Mouse (Mus musculus): ENCODE data around the gene Krt18. TPM values are rescaled to one million over a fixed set of nuclear protein-coding genes. Genes with fewer than 3 reads are reported as not detected.

Gene Krt18
- polyA plus RNA-seq, 1 experiment from 2014 or later = 252 TPM

- no peaks in the 10 kb centered on the region for H3K36me3 ChIP-seq (ENCODE audit: insufficient read depth, low read length)
- 10% methylated on average over 6 of the region's 6 CpGs for WGBS
- no peaks in the 10 kb centered on the region for H3K9me3 ChIP-seq (replicated peaks; ENCODE audit: low read length)
- H3K4me2 ChIP-seq (ENCODE audit: low read length) = peak overlapping the region; percentile 46
- ATAC-seq (replicated peaks; ENCODE audit: low FRiP score, low read depth) (peak; percentile 4), DNase-seq (ENCODE audit: low spot score) (no peak)
- H3K4me1 ChIP-seq (replicated peaks; ENCODE audit: insufficient read depth, low read length) = peaks cover 12% of the 10 kb centered on the region
- H3K9ac ChIP-seq (ENCODE audit: low read depth, low read length) = no peak overlapping the region
- no peak overlapping the region for H3K27ac ChIP-seq
- H3K27me3 ChIP-seq (ENCODE audit: insufficient read depth, low read length) = no peaks in the 10 kb centered on the region
- no peak for TF ChIP-seq CTCF (IDR thresholded peaks at IDR 0.05; ENCODE audit: low read depth)
- peak overlapping the region; percentile 81 for H3K4me3 ChIP-seq (replicated peaks; ENCODE audit: low read depth, low read length)
Observed at GRCm38 (mm10) chr15:102072963-102073558, 45.1 kb downstream of the Krt18 start.

GRCm38 (mm10) chr15:102073559-102074069 is 45.6 kb downstream of the Krt18 start, which contains the start of gene Eif4b:
Gene Eif4b (plus strand): TSS chr15:102073773.
- Histone ChIP-seq H3K4me2 (ENCODE audit: low read length) (peak within 1 kb of the TSS; percentile 66), H3K27me3 (ENCODE audit: insufficient read depth, low read length) (no peaks in the 10 kb centered on the region), H3K4me1 (replicated peaks; ENCODE audit: insufficient read depth, low read length) (peaks cover 12% of the 10 kb centered on the region), H3K4me3 (replicated peaks; ENCODE audit: low read depth, low read length) (peak within 1 kb of the TSS; percentile 81), H3K9me3 (replicated peaks; ENCODE audit: low read length) (no peaks in the 10 kb centered on the region), H3K36me3 (ENCODE audit: insufficient read depth, low read length) (no peaks in the 10 kb centered on the region), H3K9ac (ENCODE audit: low read depth, low read length) (peak within 1 kb of the TSS; percentile 89), H3K27ac (peak within 1 kb of the TSS; percentile 96)
- under 1% methylated on average over 58 of the region's 58 CpGs for WGBS
- ATAC-seq (replicated peaks; ENCODE audit: low FRiP score, low read depth) (peak; percentile 93), DNase-seq (ENCODE audit: low spot score) (peak; percentile 100)
- TF ChIP-seq CTCF (IDR thresholded peaks at IDR 0.05; ENCODE audit: low read depth) = peak; percentile 40; the same call in 1 of the 2 replicates

GRCm38 (mm10) chr15:102074070-102074731 is 46.2 kb downstream of the Krt18 start:
- peak overlapping the region; percentile 66 for H3K4me2 ChIP-seq (ENCODE audit: low read length)
- H3K9me3 ChIP-seq (replicated peaks; ENCODE audit: low read length) = no peaks in the 10 kb centered on the region
- H3K4me3 ChIP-seq (replicated peaks; ENCODE audit: low read depth, low read length) = peak overlapping the region; percentile 81
- no peak for TF ChIP-seq CTCF (IDR thresholded peaks at IDR 0.05; ENCODE audit: low read depth)
- 0% methylated on average over 56 of the region's 57 CpGs for WGBS
- peak overlapping the region; percentile 89 for H3K9ac ChIP-seq (ENCODE audit: low read depth, low read length)
- no peaks in the 10 kb centered on the region for H3K27me3 ChIP-seq (ENCODE audit: insufficient read depth, low read length)
- ATAC-seq (replicated peaks; ENCODE audit: low FRiP score, low read depth) = peak; percentile 18
- peaks cover 12% of the 10 kb centered on the region for H3K4me1 ChIP-seq (replicated peaks; ENCODE audit: insufficient read depth, low read length)
- peak; percentile 59 for DNase-seq (ENCODE audit: low spot score)
- peak overlapping the region; percentile 96 for H3K27ac ChIP-seq
- no peaks in the 10 kb centered on the region for H3K36me3 ChIP-seq (ENCODE audit: insufficient read depth, low read length)

GRCm38 (mm10) chr15:102074876-102075585 is 47.1 kb downstream of the Krt18 start:
- no peak for DNase-seq (ENCODE audit: low spot score)
- Histone ChIP-seq H3K27ac (no peak overlapping the region), H3K9ac (ENCODE audit: low read depth, low read length) (peak overlapping the region; percentile 89), H3K4me1 (replicated peaks; ENCODE audit: insufficient read depth, low read length) (peaks cover 12% of the 10 kb centered on the region), H3K4me3 (replicated peaks; ENCODE audit: low read depth, low read length) (peak overlapping the region; percentile 81), H3K4me2 (ENCODE audit: low read length) (peak overlapping the region; percentile 66), H3K27me3 (ENCODE audit: insufficient read depth, low read length) (no peaks in the 10 kb centered on the region), H3K36me3 (ENCODE audit: insufficient read depth, low read length) (no peaks in the 10 kb centered on the region), H3K9me3 (replicated peaks; ENCODE audit: low read length) (no peaks in the 10 kb centered on the region)
- no peak for TF ChIP-seq CTCF (IDR thresholded peaks at IDR 0.05; ENCODE audit: low read depth)
- no peak for ATAC-seq (replicated peaks; ENCODE audit: low FRiP score, low read depth)
- WGBS = 5% methylated on average over 11 of the region's 11 CpGs

- TF ChIP-seq CTCF (IDR thresholded peaks at IDR 0.05; ENCODE audit: low read depth) = no peak
- Histone ChIP-seq H3K4me2 (ENCODE audit: low read length) (no peak overlapping the region), H3K27me3 (ENCODE audit: insufficient read depth, low read length) (no peaks in the 10 kb centered on the region), H3K36me3 (ENCODE audit: insufficient read depth, low read length) (no peaks in the 10 kb centered on the region), H3K4me1 (replicated peaks; ENCODE audit: insufficient read depth, low read length) (peaks cover 12% of the 10 kb centered on the region), H3K4me3 (replicated peaks; ENCODE audit: low read depth, low read length) (no peak overlapping the region), H3K9me3 (replicated peaks; ENCODE audit: low read length) (no peaks in the 10 kb centered on the region), H3K27ac (no peak overlapping the region), H3K9ac (ENCODE audit: low read depth, low read length) (no peak overlapping the region)
- DNase-seq (ENCODE audit: low spot score) = no peak
- WGBS = 86% methylated on average over 2 of the region's 2 CpGs
- ATAC-seq (replicated peaks; ENCODE audit: low FRiP score, low read depth) = no peak
Observed at GRCm38 (mm10) chr15:102077111-102077677, 49.2 kb downstream of the Krt18 start.

GRCm38 (mm10) chr15:102079221-102079620 is 51.2 kb downstream of the Krt18 start:
- WGBS = 61% methylated on average over 4 of the region's 4 CpGs
- Histone ChIP-seq H3K9ac (ENCODE audit: low read depth, low read length) (no peak overlapping the region), H3K36me3 (ENCODE audit: insufficient read depth, low read length) (peaks cover 9% of the 10 kb centered on the region; the same call in 1 of the 2 replicates), H3K9me3 (replicated peaks; ENCODE audit: low read length) (no peaks in the 10 kb centered on the region), H3K4me1 (replicated peaks; ENCODE audit: insufficient read depth, low read length) (peaks cover 12% of the 10 kb centered on the region; the same call in 1 of the 2 replicates), H3K27ac (no peak overlapping the region), H3K27me3 (ENCODE audit: insufficient read depth, low read length) (no peaks in the 10 kb centered on the region), H3K4me3 (replicated peaks; ENCODE audit: low read depth, low read length) (no peak overlapping the region), H3K4me2 (ENCODE audit: low read length) (no peak overlapping the region)
- ATAC-seq (replicated peaks; ENCODE audit: low FRiP score, low read depth) (no peak), DNase-seq (ENCODE audit: low spot score) (no peak)
- TF ChIP-seq CTCF (IDR thresholded peaks at IDR 0.05; ENCODE audit: low read depth) = no peak
